Mouse (Mus musculus): ENCODE data around the gene Bace2.
A peak's percentile ranks its signal among the peaks of the same experiment; 100 is the strongest.

The Bace2 gene

DNA sequence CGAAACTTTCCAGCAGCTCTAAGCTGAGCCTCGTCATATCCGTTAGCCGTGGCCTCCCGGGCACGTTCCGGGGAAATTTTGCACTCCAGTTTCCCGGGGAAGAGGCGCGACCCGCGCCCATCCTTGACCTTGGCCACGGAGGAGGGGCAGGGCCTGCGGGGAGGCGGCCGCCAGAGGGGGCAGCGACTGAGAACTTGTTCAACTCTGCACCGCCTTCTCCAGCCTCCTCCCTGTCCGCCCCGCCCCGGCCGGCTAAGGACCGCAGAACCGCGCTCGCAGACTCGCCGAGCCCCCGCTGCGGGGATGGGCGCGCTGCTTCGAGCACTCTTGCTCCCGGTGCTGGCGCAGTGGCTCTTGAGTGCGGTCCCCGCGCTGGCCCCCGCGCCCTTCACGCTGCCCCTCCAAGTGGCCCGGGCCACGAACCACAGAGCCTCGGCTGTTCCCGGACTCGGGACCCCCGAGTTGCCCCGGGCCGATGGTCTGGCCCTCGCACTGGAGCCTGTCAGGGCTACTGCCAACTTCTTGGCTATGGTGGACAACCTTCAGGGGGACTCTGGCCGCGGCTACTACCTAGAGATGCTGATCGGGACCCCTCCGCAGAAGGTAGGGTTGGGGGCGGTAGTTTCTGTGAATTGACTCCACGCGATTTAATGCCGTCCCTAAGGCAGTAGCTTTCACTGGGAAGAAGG, at the start of gene Bace2:
Gene Bace2, plus strand, starts transcription at position 244 of the 689 bp plus-strand sequence.
- peak; percentile 29 for DNase-seq (ENCODE audit: low read depth, low spot score)

DNA sequence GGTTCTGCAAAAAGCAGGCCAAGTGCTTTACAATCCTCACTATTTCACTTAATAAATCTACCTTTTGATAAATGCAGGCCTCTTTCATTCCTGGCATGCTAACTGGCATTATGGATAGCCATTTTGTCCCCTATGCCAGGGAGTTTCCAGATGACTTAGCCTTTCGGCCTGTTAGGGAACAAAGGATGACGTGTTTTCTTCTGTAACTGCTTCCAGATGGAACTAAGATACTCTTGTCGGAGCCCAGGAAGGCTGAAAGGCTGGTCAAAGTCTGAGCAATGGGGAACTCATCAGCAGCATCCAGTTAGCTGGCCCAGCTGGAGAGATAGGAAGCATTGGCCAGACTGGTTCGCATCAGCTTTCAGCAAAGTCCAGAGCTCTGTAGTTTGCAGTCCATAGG, 48.9 kb upstream of the Bace2 start:
- DNase-seq (ENCODE audit: low read depth, low spot score) = no peak

- DNase-seq (ENCODE audit: low read depth, low spot score) = no peak
Measured at GRCm38 (mm10) chr16:97309796-97310569, 46.6 kb upstream of the Bace2 start.

- DNase-seq (ENCODE audit: low read depth, low spot score) = no peak
Measured at GRCm38 (mm10) chr16:97310570-97310846, 46.0 kb upstream of the Bace2 start.

DNA sequence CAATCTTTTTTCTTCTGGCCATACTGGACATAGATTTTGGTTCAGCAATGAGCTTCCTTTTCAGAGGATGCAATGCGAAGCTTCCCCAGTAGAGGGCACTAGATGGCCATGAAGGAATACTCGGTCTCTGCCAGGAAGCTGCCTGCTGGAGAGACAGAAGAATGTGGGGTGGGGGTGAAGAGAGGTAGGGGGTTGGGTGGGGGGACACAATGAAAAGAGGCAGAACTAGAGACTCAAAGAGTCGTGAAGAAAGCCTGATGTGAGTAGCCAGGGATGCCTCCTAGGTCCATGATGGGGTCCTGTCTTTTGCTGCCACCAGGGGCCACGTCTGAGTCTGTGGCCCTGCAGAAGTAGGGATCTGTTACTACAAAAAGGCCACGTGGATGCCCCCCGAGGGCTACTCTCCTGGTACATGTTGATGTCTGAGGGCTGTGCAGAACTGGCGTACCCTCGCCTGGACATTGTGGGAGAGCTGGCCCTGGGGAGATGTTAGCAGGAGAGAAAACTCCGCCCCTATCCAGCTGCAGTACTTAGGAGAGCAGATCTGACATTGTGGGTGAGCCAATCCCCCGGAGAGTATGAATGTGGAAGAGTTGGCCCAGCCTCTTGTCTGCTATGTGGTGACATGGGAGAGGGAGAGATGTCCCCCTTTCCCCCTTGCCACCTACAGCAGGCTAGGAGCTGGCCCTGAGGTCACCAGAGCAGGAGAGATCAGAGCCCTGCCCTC, 43.4 kb upstream of the Bace2 start:
- DNase-seq (ENCODE audit: low read depth, low spot score) = peak; percentile 84

DNA sequence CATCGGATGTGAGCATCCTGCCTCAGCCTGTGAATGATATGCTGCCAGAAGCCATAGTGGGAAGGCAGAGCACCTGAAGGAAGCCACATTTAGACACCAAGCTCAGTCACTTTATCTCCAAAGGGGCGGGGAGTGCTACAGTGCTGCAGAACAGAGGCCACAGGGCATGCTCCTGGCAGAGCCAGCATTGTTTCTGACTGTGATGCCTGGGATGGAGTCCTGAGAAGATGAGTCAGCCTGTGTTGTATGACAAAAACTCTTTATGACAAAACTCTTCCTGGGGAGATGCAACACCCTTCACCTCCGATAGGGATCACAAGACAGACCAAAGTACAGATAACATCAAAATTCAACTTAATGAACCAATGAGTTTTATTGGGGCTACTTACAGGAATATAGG, 35.0 kb upstream of the Bace2 start:
- DNase-seq (ENCODE audit: low read depth, low spot score) = no peak

DNA sequence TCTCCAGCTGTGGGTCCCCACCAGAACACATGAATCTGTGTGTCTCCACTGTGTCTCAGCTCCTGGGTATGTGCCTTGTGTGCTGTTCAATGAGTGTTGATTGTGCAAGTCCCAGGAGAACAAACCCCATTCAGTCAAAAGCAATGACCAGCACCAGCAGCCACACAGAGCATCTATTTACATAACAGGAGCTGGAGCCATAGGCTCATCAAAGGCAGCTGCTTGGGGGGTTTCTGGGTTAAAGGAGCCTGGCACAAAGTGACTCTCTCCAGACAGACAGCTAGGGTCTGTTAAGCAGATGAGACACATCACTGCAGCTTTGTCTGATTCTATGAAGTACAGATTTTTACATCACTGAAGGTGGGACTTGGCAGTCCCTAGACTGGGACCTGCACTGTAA, 33.9 kb upstream of the Bace2 start:
- DNase-seq (ENCODE audit: low read depth, low spot score) = peak; percentile 80

DNA sequence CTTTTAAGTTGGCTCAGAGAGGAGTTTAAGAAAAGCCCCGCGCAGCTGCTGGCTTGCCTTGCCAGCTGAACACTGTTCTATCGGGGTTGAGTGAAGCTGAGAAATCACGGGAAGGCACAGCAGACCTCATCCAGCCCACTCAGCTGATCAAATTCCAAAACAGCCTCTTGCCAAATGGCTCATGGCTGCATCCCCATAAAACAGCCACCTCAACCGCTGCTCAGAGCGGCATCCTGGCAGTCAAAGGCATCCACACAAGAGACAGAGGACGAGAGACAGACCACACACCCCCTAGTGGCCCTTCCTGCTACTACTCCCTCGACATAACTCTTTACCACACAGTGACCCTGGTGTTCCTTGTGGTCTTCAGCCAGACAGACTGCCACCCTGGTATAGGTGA, 30.6 kb upstream of the Bace2 start:
- peak; percentile 85 for DNase-seq (ENCODE audit: low read depth, low spot score)

DNA sequence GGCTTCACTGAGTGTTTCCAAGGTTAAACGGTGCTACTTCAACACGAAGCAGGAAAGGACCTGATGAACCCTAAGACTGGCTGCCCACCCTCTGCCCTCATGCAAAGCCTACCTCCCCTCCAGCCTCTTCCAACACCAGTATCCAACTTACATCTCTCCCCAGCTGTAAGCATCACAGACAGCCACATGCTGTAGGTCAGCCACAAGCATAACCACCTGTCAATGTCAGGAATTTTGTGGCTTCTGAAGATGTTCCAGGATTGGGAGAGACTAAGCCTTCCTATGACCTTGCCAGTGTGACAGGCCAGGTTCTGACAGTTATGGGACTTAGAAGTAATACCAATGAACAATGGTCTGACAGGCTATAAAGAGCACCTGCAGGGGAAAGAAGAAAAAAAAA, 27.9 kb upstream of the Bace2 start:
- no peak for DNase-seq (ENCODE audit: low read depth, low spot score)

DNA sequence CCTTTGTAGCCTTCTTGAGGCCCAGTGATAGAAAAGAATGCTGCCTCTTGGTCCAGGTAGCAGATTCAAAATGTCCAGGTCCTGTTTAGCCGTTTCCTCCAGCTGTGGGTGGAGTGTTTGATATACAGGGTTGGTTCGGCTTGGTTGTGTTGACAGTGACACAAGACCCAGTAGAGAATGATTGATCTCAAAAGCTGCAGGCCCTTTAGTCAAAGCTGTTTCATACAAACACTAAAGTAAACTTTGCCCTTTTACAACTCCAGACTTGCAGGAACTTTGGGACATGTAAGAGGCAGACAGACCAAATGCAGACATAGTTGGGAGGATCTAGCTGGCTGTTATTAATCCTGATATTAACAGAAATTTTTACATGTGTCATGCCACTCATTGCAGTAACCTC, 3.5 kb upstream of the Bace2 start:
- no peak for DNase-seq (ENCODE audit: low read depth, low spot score)

DNA sequence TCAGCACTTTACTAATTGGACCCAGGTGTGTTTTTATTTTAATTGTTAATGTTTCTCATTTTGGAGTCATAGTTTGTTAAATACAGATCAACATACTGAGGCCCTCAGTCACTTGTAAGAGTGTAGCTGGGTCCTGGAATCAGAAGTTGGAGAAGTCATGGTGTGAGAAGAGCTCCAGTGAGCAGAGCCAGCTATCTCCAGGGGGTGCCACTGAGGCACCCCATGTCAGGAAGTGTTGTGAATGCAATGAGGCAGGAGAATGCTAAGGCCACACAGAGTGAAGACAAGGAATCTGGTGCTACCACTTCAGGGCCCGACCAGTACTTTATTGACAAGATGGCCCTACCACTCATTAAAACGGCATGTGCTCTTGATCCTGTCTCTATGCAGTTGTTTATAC, 1.9 kb upstream of the Bace2 start:
- DNase-seq (ENCODE audit: low read depth, low spot score) = no peak

- DNase-seq (ENCODE audit: low read depth, low spot score) = peak; percentile 69
Measured at GRCm38 (mm10) chr16:97357188-97357821, 763 bp downstream of the Bace2 start.

- DNase-seq (ENCODE audit: low read depth, low spot score) = no peak
Measured at GRCm38 (mm10) chr16:97362231-97362888, 5.8 kb downstream of the Bace2 start.

DNA sequence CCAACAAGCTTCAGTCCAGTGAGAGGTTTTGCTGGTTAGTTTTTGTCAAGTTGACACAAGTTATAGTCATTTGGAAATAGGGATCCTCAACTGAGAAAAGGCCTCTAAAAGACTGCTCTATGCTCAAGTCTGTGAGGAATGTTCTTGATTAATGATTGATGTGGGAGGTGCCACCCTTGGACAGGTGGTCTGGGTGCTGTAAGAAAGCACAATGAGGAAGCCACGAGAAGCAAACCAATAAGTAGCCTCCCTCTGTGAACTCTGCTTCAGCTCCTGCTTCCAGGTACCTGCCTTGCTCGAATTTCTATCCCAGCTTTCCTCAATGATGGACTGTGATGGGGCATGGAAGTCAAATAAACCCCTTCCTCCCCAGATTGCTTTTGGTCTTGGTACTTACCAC, 9.6 kb downstream of the Bace2 start:
- no peak for DNase-seq (ENCODE audit: low read depth, low spot score)

DNA sequence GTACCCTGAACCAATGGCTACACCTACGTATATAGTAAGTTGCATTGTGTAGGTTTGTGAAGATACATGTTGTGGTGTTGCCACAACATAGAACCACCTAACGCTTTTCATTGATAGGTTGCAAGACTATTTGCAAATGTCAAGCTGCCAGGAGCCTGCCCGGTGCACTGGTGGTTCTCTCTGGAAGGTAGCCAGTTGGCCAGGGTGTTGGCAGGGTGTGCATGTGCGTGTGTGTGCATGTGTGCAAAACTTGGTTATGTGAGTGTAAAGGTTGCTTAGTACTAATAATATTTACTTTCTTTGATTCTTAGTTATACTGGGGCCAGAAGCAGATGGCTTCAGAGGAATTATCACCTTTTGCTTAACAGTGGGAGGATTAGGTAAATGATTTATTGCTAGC, 13.7 kb downstream of the Bace2 start:
- DNase-seq (ENCODE audit: low read depth, low spot score) = no peak

DNA sequence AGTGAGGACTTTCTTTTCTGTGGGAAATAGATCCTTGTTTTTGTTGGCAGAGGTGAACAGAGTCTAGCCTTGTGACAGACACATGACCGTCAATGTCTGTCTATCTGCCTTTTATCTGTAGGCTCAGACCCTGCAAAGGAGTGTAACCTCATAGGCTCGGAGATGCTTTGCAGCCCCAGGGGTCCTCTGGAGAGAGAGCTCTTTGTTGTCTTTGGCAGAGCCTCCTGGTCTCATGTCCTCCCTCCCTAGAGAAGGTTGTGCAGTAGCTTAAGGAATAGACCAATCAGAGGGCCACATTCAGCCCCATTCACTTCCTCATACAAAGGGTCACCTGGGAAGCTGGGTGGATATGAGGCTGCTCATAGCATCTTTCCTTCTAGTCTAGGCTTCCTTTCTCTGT, 31.4 kb downstream of the Bace2 start:
- no peak for DNase-seq (ENCODE audit: low read depth, low spot score)

DNA sequence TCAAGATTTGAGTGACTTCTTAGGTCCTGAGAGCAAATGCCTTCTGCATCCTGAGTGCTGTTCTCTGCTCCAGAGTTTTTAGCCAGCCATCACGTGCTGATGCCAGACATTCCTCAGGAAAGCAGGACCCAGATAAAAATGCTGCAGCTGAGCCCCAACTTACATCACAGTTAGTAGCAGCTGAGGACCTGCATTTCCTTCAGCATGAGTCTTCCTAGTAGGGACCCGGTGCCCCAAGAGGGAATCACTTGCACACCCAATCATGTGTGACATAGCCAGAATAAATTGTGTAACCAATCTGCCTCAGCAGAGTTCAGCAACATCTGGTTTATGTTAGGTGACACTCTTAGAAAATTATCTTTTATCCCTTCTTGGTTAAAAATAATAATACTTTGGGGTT, 34.7 kb downstream of the Bace2 start:
- no peak for DNase-seq (ENCODE audit: low read depth, low spot score)

DNA sequence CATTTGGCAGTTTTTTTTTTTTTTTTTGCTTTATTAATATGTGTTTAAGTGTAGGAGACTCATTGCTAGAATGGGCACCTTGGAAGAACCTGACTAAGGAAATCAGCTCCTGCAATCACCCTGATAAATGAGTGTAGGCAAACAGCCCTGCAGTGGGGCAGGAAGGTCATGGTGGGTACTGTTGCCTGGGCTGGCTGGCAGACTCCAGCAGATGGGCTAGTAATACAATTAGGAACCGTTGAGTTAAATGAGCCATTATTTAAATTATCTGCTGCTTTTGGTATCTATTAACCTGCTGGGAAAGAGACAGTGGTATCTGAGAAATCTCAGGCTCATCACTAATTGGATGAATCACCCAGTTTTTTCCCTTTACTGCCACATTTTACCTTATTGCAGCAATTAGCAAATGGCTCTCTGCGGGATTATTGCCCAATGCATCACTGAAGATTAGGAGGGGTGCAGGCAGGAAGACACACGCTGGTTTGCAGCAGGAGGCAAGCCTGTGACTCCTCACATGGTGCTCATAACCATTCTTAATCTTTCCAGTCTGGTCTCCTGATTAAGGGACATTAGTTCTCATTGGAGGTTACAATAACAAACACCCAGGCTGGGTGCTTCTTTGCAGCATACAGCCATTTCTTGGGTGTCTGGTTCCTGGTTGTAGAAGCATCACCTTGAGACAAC, 35.3 kb downstream of the Bace2 start:
- DNase-seq (ENCODE audit: low read depth, low spot score) = no peak

GRCm38 (mm10) chr16:97396436-97396835, 39.9 kb downstream of the Bace2 start:
- DNase-seq (ENCODE audit: low read depth, low spot score) = peak; percentile 81

- no peak for DNase-seq (ENCODE audit: low read depth, low spot score)
Measured at GRCm38 (mm10) chr16:97397945-97398531, 41.5 kb downstream of the Bace2 start.

GRCm38 (mm10) chr16:97399991-97400390, 43.4 kb downstream of the Bace2 start:
- DNase-seq (ENCODE audit: low read depth, low spot score) = no peak
